Mouse (Mus musculus) limb, embryonic 15.5 days (tissue): ENCODE data around the gene Zbtb16. TPM values are rescaled to one million over a fixed set of nuclear protein-coding genes. Genes with fewer than 3 reads are reported as not detected.

Experiments
- ATAC-seq: fragments of 200-750 bp; cut with Nextera tagmentation; 2 replicates; pipeline ENCODE4 v1.8.0; 2017; ENCODE audit warnings: low read depth, moderate TSS enrichment; ENCODE audit not compliant: insufficient number of reproducible peaks, low FRiP score, low TSS enrichment
- H3K27ac ChIP-seq: fragments of 300-500 bp; sonication (generic); 2 replicates; pipeline ENCODE4 v1.5.1; 2015; ENCODE audit warnings: moderate library complexity, mild to moderate bottlenecking, inconsistent platforms
- H3K27me3 ChIP-seq: fragments of 300-500 bp; sonication (generic); 2 replicates; pipeline ENCODE4 v1.6.1; 2015; ENCODE audit warnings: inconsistent platforms
- H3K36me3 ChIP-seq: fragments of 300-500 bp; sonication (generic); 2 replicates; pipeline ENCODE4 v1.6.1; 2015; ENCODE audit warnings: inconsistent platforms
- H3K4me1 ChIP-seq: fragments of 300-500 bp; sonication (generic); 2 replicates; pipeline ENCODE4 v1.6.1; 2015; ENCODE audit warnings: inconsistent platforms
- H3K4me2 ChIP-seq: fragments of 300-500 bp; sonication (generic); 2 replicates; pipeline ENCODE4 v1.6.1; 2015; ENCODE audit warnings: mild to moderate bottlenecking, inconsistent platforms
- H3K4me3 ChIP-seq: fragments of 300-500 bp; sonication (generic); 2 replicates; pipeline ENCODE4 v1.5.1; 2015; ENCODE audit warnings: mild to moderate bottlenecking, inconsistent platforms
- H3K9ac ChIP-seq: fragments of 300-500 bp; sonication (generic); 2 replicates; pipeline ENCODE4 v1.6.1; 2015; ENCODE audit warnings: inconsistent platforms
- H3K9me3 ChIP-seq: fragments of 300-500 bp; sonication (generic); 2 replicates; pipeline ENCODE4 v1.6.1; 2016; ENCODE audit warnings: inconsistent platforms
- whole genome bisulfite sequencing: fragments of 180-500 bp; shearing (Covaris S2); methylation state at CpG from one replicate; pipeline ENCODE4 v1.1.7; 2015; 5-methylcytosine and 5-hydroxymethylcytosine counted together
- polyA plus RNA-seq: library from polyadenylated mRNA; unstranded; fragments of >200 nt; fragmentation: Nextera tagmentation; extraction: Ambion mirVana; gene quantifications from 2 replicates; pipeline ENCODE4 v1.2.1, GENCODE M21; 2015

The Zbtb16 gene
- polyA plus RNA-seq, 1 experiment from 2014 or later, result 5.7 TPM

DNA sequence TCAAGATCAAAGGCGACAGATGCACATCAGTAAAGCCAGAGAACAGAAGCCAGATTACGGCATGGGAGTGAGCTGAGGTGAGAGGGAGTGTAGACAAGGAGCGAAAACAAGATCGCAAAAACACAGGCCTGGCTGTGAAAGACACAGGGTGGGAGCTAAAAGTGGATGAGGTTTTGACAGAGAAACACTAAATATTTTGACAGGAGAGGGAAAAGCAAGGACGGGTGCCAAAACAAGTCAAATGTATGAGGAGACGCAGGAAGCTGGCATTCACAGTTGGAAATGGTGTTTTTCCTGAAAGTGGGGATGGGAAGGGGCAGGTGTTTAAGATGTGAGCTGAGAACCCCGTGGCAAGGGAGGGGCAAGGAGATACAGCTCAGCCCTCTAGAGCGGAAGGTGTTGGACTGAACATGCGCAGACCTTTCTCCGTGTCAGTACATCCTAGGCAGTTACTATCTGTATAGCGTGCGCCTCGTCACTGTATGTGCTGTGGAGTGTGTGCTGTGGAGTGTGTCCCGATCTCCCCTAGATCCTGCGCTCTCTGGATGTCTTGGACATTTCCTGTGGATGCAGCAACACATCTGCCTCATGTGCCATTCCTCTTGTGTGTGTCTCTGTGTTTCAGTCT, 197.7 kb downstream of the Zbtb16 start:
- Histone ChIP-seq H3K9ac (no peak overlapping the region), H3K36me3 (no peaks in the 10 kb centered on the region), H3K27ac (no peak overlapping the region), H3K4me1 (no peaks in the 10 kb centered on the region), H3K27me3 (peaks cover 31% of the 10 kb centered on the region; the same call in 1 of the 2 replicates), H3K4me2 (no peak overlapping the region), H3K4me3 (no peak overlapping the region), H3K9me3 (no peaks in the 10 kb centered on the region)
- no peak for ATAC-seq
- 57% methylated on average over 15 of the region's 15 CpGs for whole genome bisulfite sequencing

DNA sequence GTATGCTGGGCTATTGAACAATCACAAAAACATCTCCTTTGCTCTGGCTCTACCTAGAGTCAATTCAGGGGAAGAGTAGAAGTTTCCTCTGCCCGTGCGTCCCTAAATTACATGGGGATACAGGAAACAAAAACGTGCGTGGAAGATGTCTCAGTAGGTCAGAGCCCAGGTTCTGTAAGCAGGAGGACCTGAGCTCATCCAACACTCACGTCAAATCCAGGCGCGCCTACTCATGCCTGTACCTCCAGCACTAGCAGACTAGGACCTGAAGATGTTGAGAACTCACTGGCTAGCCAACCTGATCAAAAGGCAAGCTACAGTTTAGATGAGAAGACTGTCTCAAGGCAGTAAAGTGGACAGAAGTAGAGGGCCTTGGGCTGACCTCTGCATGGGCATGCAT, 198.9 kb downstream of the Zbtb16 start:
- Histone ChIP-seq H3K4me3 (no peak overlapping the region), H3K4me1 (no peaks in the 10 kb centered on the region), H3K9ac (no peak overlapping the region), H3K27ac (no peak overlapping the region), H3K27me3 (peaks cover 31% of the 10 kb centered on the region; the same call in 1 of the 2 replicates), H3K9me3 (no peaks in the 10 kb centered on the region), H3K4me2 (no peak overlapping the region), H3K36me3 (no peaks in the 10 kb centered on the region)
- ATAC-seq, result no peak
- WGBS, result 86% methylated on average over 7 of the region's 7 CpGs

DNA sequence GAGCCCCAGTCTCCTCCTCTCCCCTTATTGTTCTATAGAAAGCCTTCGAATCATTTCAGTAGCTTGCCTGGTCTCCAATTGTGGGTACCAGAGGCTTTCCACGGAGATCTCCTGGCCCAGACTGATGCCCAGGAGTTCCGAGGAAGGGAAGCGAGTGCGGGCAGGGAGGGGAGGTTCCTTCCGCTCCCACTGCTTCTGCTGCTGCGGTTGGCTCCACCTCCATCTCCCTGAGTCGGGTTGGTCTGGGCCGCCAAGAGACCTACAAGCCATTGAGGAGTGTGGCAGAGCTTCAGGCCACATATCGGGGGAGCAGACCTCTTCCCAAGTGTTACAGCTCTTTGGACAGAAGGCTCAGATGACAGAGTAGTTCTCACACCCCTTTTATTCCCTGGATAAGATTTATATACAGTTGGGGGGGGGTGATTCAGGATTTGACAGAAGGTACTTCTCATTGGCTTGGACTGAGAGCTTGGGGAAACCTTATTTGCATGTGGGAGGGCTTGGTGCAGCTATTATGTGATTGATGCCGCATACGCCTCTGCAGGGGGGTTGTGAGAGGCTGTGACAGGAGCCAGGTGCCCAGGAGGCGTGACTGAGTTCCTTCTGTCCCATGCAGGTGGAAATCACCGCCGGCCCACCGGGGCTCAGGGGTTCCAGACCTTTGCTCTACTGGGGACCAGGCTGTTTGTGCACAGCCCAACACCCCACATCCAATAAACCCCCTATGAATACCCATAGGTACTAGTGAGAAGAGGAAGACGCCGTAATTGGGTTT, 200.3 kb downstream of the Zbtb16 start:
- no peaks in the 10 kb centered on the region for H3K9me3 ChIP-seq
- no peak overlapping the region for H3K27ac ChIP-seq
- no peak overlapping the region for H3K9ac ChIP-seq
- ATAC-seq, result no peak
- 29% methylated on average over 18 of the region's 18 CpGs for WGBS
- no peaks in the 10 kb centered on the region for H3K36me3 ChIP-seq
- H3K27me3 ChIP-seq, result peaks cover 31% of the 10 kb centered on the region; the same call in 1 of the 2 replicates
- no peak overlapping the region for H3K4me2 ChIP-seq
- H3K4me1 ChIP-seq, result no peaks in the 10 kb centered on the region
- no peak overlapping the region for H3K4me3 ChIP-seq

DNA sequence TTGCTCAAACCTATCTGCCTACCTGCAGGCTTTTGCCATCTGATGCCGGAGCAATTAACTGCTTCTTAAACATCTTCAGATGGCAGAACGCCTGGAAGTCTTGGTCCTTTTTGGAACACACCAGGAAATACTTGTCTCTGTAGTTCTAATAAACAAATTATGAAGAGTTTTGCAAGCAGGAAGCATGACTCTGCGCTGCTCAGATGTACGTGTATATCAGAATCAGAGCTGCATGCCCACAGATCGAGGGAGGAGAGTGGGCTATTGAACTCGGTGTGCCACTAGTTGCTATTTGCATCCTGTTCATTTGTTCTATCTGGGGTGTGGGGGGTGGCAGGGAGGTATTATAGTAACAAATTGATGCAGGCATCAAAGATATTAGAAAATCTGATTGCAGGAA, 202.9 kb downstream of the Zbtb16 start:
- no peak overlapping the region for H3K27ac ChIP-seq
- H3K4me1 ChIP-seq, result no peaks in the 10 kb centered on the region
- H3K9me3 ChIP-seq, result no peaks in the 10 kb centered on the region
- H3K4me2 ChIP-seq, result no peak overlapping the region
- WGBS, result 67% methylated on average over 6 of the region's 6 CpGs
- no peak overlapping the region for H3K4me3 ChIP-seq
- ATAC-seq, result no peak
- H3K9ac ChIP-seq, result no peak overlapping the region
- no peaks in the 10 kb centered on the region for H3K36me3 ChIP-seq
- H3K27me3 ChIP-seq, result peaks cover 27% of the 10 kb centered on the region; the same call in 1 of the 2 replicates

- Histone ChIP-seq H3K9me3 (no peaks in the 10 kb centered on the region), H3K36me3 (no peaks in the 10 kb centered on the region), H3K4me1 (peaks cover 6% of the 10 kb centered on the region; the same call in 1 of the 2 replicates), H3K27me3 (no peaks in the 10 kb centered on the region), H3K4me2 (no peak overlapping the region), H3K9ac (no peak overlapping the region), H3K4me3 (no peak overlapping the region), H3K27ac (no peak overlapping the region)
- 72% methylated on average over 1 of the region's 1 CpGs for whole genome bisulfite sequencing
- ATAC-seq, result no peak
Observed at GRCm38 (mm10) chr9:48619268-48619667, 216.8 kb downstream of the Zbtb16 start.

DNA sequence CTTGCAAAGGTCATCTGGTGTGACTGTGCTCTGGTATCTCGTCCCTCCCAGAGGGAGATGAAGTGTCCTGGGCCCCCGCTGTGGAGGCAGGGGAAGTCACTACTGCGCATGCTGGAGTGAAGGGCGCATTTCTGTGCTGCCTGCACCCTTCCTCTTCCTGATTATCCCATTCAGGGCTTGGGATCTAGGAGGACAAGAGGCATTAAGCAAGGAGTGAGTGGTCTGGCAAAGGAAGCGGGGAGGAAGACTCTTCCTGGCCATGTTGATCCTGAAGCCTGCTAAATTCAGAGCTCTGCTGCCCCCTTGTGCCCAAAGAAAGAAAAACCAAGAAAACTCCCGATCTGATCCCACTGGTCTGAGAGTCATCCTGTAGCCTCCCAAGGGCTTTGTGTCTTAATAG, 217.4 kb downstream of the Zbtb16 start:
- Histone ChIP-seq H3K4me2 (peak overlapping the region; percentile 28; the same call in 1 of the 2 replicates), H3K9ac (no peak overlapping the region), H3K4me3 (no peak overlapping the region), H3K27me3 (no peaks in the 10 kb centered on the region), H3K27ac (no peak overlapping the region), H3K36me3 (no peaks in the 10 kb centered on the region), H3K9me3 (no peaks in the 10 kb centered on the region), H3K4me1 (peaks cover 6% of the 10 kb centered on the region; the same call in 1 of the 2 replicates)
- 20% methylated on average over 6 of the region's 6 CpGs for WGBS
- ATAC-seq, result no peak

DNA sequence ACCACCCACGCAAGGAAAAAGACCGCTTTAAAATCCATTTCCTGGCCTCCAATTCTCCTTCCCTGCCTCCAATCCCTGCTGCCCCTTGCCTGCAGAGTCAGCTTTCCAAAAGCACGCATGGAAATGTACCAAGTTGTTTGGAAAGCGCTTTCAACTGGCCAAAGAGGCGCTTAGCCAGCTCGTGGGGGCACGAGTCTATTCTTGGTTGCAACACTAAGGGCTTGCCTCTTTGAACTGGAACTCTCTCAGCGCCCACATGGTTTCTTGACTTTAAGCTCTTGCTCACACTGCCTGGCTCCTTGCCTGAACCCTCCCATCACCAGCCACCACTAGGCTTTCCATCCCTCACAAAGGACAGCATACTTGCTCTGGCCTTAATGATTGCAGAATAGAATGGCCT, 217.9 kb downstream of the Zbtb16 start:
- ATAC-seq, result no peak
- Histone ChIP-seq H3K4me2 (no peak overlapping the region), H3K36me3 (no peaks in the 10 kb centered on the region), H3K9ac (no peak overlapping the region), H3K9me3 (no peaks in the 10 kb centered on the region), H3K27me3 (no peaks in the 10 kb centered on the region), H3K4me3 (no peak overlapping the region), H3K4me1 (peaks cover 6% of the 10 kb centered on the region; the same call in 1 of the 2 replicates), H3K27ac (no peak overlapping the region)
- WGBS, result 64% methylated on average over 8 of the region's 8 CpGs

DNA sequence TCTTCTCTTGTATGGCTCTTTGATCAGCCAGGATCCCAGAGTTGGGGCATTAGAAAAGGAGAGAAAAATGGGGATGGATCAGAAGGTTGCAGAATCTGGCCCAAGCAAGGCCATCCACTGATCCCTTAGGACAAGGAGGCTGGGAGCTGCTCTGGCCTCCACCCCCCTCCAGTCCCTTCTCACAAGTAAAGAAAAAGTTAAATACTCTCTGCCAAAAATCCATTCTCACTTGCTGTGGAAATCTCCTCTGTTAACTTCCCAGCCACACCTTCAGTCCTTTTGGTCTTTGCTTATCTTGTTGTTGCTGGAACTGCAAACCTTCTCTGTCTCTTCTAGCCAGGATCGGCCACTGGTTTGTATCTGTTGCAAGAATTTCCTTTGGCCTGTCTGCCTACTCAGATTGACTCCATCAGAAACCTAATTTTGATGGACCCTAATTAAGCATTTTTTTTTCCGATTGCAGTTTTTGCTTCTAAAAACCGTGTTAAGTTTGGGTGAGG, 218.5 kb downstream of the Zbtb16 start:
- Histone ChIP-seq H3K9ac (no peak overlapping the region), H3K27ac (no peak overlapping the region), H3K9me3 (no peaks in the 10 kb centered on the region), H3K4me1 (peaks cover 6% of the 10 kb centered on the region; the same call in 1 of the 2 replicates), H3K36me3 (no peaks in the 10 kb centered on the region), H3K27me3 (no peaks in the 10 kb centered on the region), H3K4me2 (no peak overlapping the region), H3K4me3 (no peak overlapping the region)
- no peak for ATAC-seq
- WGBS, result 83% methylated on average over 3 of the region's 3 CpGs

DNA sequence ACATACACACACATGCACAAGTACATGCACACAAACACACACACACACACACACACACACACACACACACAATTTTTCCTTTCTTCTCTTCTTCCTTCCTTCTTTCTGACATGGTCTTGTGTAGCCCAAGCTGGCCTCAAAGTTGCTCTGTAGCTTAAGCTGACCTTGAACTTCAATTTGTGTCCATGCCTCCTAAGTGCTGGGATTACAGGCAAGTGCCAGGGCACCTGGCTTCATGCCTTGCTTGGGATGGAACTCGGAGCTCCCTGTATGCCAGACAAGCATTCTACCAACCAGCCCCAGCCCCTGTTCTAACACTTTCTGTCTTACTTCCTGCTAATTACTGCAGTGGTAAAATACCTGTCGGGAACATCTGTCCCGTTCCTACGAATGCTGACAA, 222.8 kb downstream of the Zbtb16 start:
- H3K27me3 ChIP-seq, result no peaks in the 10 kb centered on the region
- H3K4me2 ChIP-seq, result no peak overlapping the region
- H3K27ac ChIP-seq, result no peak overlapping the region
- 63% methylated on average over 4 of the region's 4 CpGs for WGBS
- H3K4me3 ChIP-seq, result no peak overlapping the region
- H3K36me3 ChIP-seq, result no peaks in the 10 kb centered on the region
- no peak for ATAC-seq
- H3K4me1 ChIP-seq, result 0 out of 2 replicates have a peak, but pooled peaks cover 2% of the 10 kb centered on the region
- H3K9me3 ChIP-seq, result no peaks in the 10 kb centered on the region
- no peak overlapping the region for H3K9ac ChIP-seq

DNA sequence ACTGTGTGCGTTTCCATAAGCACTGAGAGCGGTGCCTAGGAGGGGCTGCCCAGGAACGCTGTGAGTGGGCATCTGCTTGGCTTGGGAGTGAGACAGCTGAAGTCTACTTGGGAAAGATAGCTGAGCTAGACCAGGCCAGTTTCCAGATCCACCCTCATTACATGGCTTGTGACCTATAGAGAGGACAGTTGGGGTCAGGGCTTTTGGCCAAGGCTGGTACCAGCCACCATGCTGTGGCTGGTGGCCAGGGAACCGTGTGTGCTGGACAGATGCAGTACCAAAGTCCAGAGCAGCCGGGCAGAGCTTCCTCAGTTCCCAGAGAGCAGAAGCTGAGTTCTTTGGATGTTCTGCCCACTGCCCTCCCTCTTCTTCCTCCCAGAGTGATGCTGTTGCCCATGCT, 223.5 kb downstream of the Zbtb16 start:
- no peaks in the 10 kb centered on the region for H3K4me1 ChIP-seq
- ATAC-seq, result no peak
- H3K36me3 ChIP-seq, result no peaks in the 10 kb centered on the region
- no peak overlapping the region for H3K27ac ChIP-seq
- no peak overlapping the region for H3K4me2 ChIP-seq
- H3K9me3 ChIP-seq, result no peaks in the 10 kb centered on the region
- 83% methylated on average over 5 of the region's 5 CpGs for WGBS
- H3K4me3 ChIP-seq, result no peak overlapping the region
- no peak overlapping the region for H3K9ac ChIP-seq
- H3K27me3 ChIP-seq, result no peaks in the 10 kb centered on the region

GRCm38 (mm10) chr9:48611032-48611431, 225.0 kb downstream of the Zbtb16 start:
- 3% methylated on average over 1 of the region's 1 CpGs for WGBS
- no peak for ATAC-seq
- H3K36me3 ChIP-seq, result no peaks in the 10 kb centered on the region
- H3K9ac ChIP-seq, result no peak overlapping the region
- H3K9me3 ChIP-seq, result no peaks in the 10 kb centered on the region
- no peak overlapping the region for H3K4me2 ChIP-seq
- no peak overlapping the region for H3K27ac ChIP-seq
- no peaks in the 10 kb centered on the region for H3K4me1 ChIP-seq
- no peaks in the 10 kb centered on the region for H3K27me3 ChIP-seq
- no peak overlapping the region for H3K4me3 ChIP-seq

- Histone ChIP-seq H3K4me2 (no peak overlapping the region), H3K9ac (no peak overlapping the region), H3K36me3 (no peaks in the 10 kb centered on the region), H3K4me3 (no peak overlapping the region), H3K27ac (no peak overlapping the region), H3K4me1 (no peaks in the 10 kb centered on the region), H3K27me3 (no peaks in the 10 kb centered on the region), H3K9me3 (no peaks in the 10 kb centered on the region)
- no peak for ATAC-seq
- 71% methylated on average over 4 of the region's 4 CpGs for WGBS
Observed at GRCm38 (mm10) chr9:48609734-48610133, 226.3 kb downstream of the Zbtb16 start.
